Mouse (Mus musculus): ENCODE measurements around the gene Lrrc3b.

The Lrrc3b gene

GRCm38 (mm10) chr14:15438485-15439157 is at the start of gene Lrrc3b:
Lrrc3b (minus strand) TSS chr14:15438987.
- no peak for TF ChIP-seq GATA4 (IDR thresholded peaks at IDR 0.05; ENCODE audit: insufficient replicate concordance, low read length)

- no peak for TF ChIP-seq GATA4 (IDR thresholded peaks at IDR 0.05; ENCODE audit: insufficient replicate concordance, low read length)
Observed at GRCm38 (mm10) chr14:15477668-15478067, 38.9 kb upstream of the Lrrc3b start.

GRCm38 (mm10) chr14:15438096-15438484 is 697 bp downstream of the Lrrc3b start:
- TF ChIP-seq GATA4 (IDR thresholded peaks at IDR 0.05; ENCODE audit: insufficient replicate concordance, low read length): no peak

GRCm38 (mm10) chr14:15437501-15437941 is 1.3 kb downstream of the Lrrc3b start:
- TF ChIP-seq GATA4 (IDR thresholded peaks at IDR 0.05; ENCODE audit: insufficient replicate concordance, low read length): no peak

GRCm38 (mm10) chr14:15437046-15437445 is 1.7 kb downstream of the Lrrc3b start:
- TF ChIP-seq GATA4 (IDR thresholded peaks at IDR 0.05; ENCODE audit: insufficient replicate concordance, low read length): no peak

GRCm38 (mm10) chr14:15436586-15436985 is 2.2 kb downstream of the Lrrc3b start:
- no peak for TF ChIP-seq GATA4 (IDR thresholded peaks at IDR 0.05; ENCODE audit: insufficient replicate concordance, low read length)

- TF ChIP-seq GATA4 (IDR thresholded peaks at IDR 0.05; ENCODE audit: insufficient replicate concordance, low read length): no peak
Observed at GRCm38 (mm10) chr14:15432396-15432795, 6.4 kb downstream of the Lrrc3b start.

GRCm38 (mm10) chr14:15421624-15422023 is 17.2 kb downstream of the Lrrc3b start:
- no peak for TF ChIP-seq GATA4 (IDR thresholded peaks at IDR 0.05; ENCODE audit: insufficient replicate concordance, low read length)

- TF ChIP-seq GATA4 (IDR thresholded peaks at IDR 0.05; ENCODE audit: insufficient replicate concordance, low read length): no peak
Observed at GRCm38 (mm10) chr14:15410686-15411534, 27.9 kb downstream of the Lrrc3b start.

- TF ChIP-seq GATA4 (IDR thresholded peaks at IDR 0.05; ENCODE audit: insufficient replicate concordance, low read length): no peak
Observed at GRCm38 (mm10) chr14:15385536-15385935, 53.3 kb downstream of the Lrrc3b start.

GRCm38 (mm10) chr14:15384972-15385371 is 53.8 kb downstream of the Lrrc3b start:
- no peak for TF ChIP-seq GATA4 (IDR thresholded peaks at IDR 0.05; ENCODE audit: insufficient replicate concordance, low read length)

GRCm38 (mm10) chr14:15384532-15384931 is 54.3 kb downstream of the Lrrc3b start:
- TF ChIP-seq GATA4 (IDR thresholded peaks at IDR 0.05; ENCODE audit: insufficient replicate concordance, low read length): no peak

GRCm38 (mm10) chr14:15383133-15383532 is 55.7 kb downstream of the Lrrc3b start:
- TF ChIP-seq GATA4 (IDR thresholded peaks at IDR 0.05; ENCODE audit: insufficient replicate concordance, low read length): no peak

- TF ChIP-seq GATA4 (IDR thresholded peaks at IDR 0.05; ENCODE audit: insufficient replicate concordance, low read length): no peak
Observed at GRCm38 (mm10) chr14:15377368-15377767, 61.4 kb downstream of the Lrrc3b start.

- no peak for TF ChIP-seq GATA4 (IDR thresholded peaks at IDR 0.05; ENCODE audit: insufficient replicate concordance, low read length)
Observed at GRCm38 (mm10) chr14:15376786-15377185, 62.0 kb downstream of the Lrrc3b start.

GRCm38 (mm10) chr14:15374271-15374670 is 64.5 kb downstream of the Lrrc3b start:
- no peak for TF ChIP-seq GATA4 (IDR thresholded peaks at IDR 0.05; ENCODE audit: insufficient replicate concordance, low read length)
